Mouse (Mus musculus) testis, adult 2 months (tissue): ENCODE measurements at regions not wholly inside any gene's neighbourhood (a gene's known extent, or its start where the extent isn't known, plus 50 kb on each side); places are given as distances from the start of the nearest gene placed in this dataset.

ENCODE experiments used
- CTCF ChIP-seq: fragments of 200-500 bp; IDR thresholded peaks from 2 replicates; pipeline ENCODE4 v1.5.1; 2012; ENCODE audit warnings: low read depth, mild to moderate bottlenecking, inconsistent platforms, low read length, moderate library complexity; ENCODE audit not compliant: control insufficient read depth, insufficient read depth, insufficient replicate concordance
- POLR2A ChIP-seq: fragments of 200-500 bp; IDR thresholded peaks from 2 replicates; pipeline ENCODE4 v1.6.1; 2012; ENCODE audit warnings: low read depth, mild to moderate bottlenecking, inconsistent platforms, low read length, moderate library complexity; ENCODE audit not compliant: control insufficient read depth

DNA sequence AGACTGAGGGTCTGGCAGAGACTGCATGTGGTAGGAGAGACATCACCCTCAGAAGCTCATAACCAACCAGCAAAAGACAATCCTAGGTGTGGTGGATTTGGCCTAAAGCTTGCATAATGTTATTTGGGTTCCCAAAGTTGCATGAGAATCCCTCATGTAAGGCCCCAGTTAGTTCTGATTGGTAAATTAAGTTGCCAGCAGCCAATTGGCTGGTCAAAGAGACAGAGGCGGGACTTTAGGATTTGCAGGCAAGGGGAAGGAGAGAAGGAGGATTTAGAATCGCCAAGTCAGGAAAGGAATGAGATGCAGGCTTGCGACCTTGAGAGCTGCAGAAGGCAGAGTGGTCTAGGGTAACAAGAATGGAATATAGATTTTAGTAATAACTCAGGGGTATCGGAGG lies 140.1 kb upstream of the Mdm1 start:
- TF ChIP-seq CTCF (no peak), POLR2A (no peak)
